Mouse (Mus musculus) kidney, embryonic 14.5 days (tissue): ENCODE measurements at regions not wholly inside any gene's neighbourhood (a gene's known extent, or its start where the extent isn't known, plus 50 kb on each side); places are given as distances from the start of the nearest gene placed in this dataset.

Source experiments
- ATAC-seq: fragments of 200-750 bp; cut with Nextera tagmentation; 2 replicates; pipeline ENCODE4 v1.8.0; 2017; ENCODE audit warnings: moderate number of reproducible peaks, mild to moderate bottlenecking, moderate TSS enrichment, moderate library complexity; ENCODE audit not compliant: low FRiP score, low TSS enrichment
- H3K27ac ChIP-seq: fragments of 300-500 bp; sonication (generic); 2 replicates; pipeline ENCODE4 v1.5.1; 2014; ENCODE audit warnings: low read depth, mild to moderate bottlenecking, low read length, moderate library complexity, mixed read lengths
- H3K27me3 ChIP-seq: fragments of 300-500 bp; sonication (generic); 2 replicates; pipeline ENCODE4 v1.6.1; 2014; ENCODE audit warnings: mild to moderate bottlenecking, low read length; ENCODE audit not compliant: control insufficient read depth, insufficient read depth
- H3K36me3 ChIP-seq: fragments of 300-500 bp; sonication (generic); 2 replicates; pipeline ENCODE4 v1.6.1; 2014; ENCODE audit warnings: low read length, mixed read lengths; ENCODE audit not compliant: control insufficient read depth, insufficient read depth
- H3K4me1 ChIP-seq: fragments of 300-500 bp; sonication (generic); 2 replicates; pipeline ENCODE4 v1.6.1; 2014; ENCODE audit warnings: low read length, mixed read lengths; ENCODE audit not compliant: control insufficient read depth, insufficient read depth
- H3K4me2 ChIP-seq: fragments of 300-500 bp; sonication (generic); replicated peaks from 2 replicates; pipeline ENCODE4 v1.6.1; 2014; ENCODE audit warnings: low read depth, mild to moderate bottlenecking, low read length
- H3K4me3 ChIP-seq: fragments of 300-500 bp; sonication (generic); 2 replicates; pipeline ENCODE4 v1.5.1; 2014; ENCODE audit warnings: mild to moderate bottlenecking, low read length
- H3K9ac ChIP-seq: fragments of 300-500 bp; sonication (generic); 2 replicates; pipeline ENCODE4 v1.6.1; 2014; ENCODE audit warnings: low read depth, mild to moderate bottlenecking, low read length, moderate library complexity
- H3K9me3 ChIP-seq: fragments of 300-500 bp; sonication (generic); 2 replicates; pipeline ENCODE4 v1.6.1; 2016; ENCODE audit warnings: low read length; ENCODE audit not compliant: control insufficient read depth
- WGBS: fragments of 180-500 bp; shearing (Covaris S2); extraction: QIAGEN DNeasy Blood & Tissue Kit; methylation state at CpG from one replicate; pipeline ENCODE4 v1.1.7; 2014; 5-methylcytosine and 5-hydroxymethylcytosine counted together

- H3K9ac ChIP-seq, result no peak overlapping the region
- no peak overlapping the region for H3K27ac ChIP-seq
- no peak overlapping the region for H3K4me3 ChIP-seq
- H3K9me3 ChIP-seq, result no peaks in the 10 kb centered on the region
- no peaks in the 10 kb centered on the region for H3K4me1 ChIP-seq
- H3K27me3 ChIP-seq, result no peaks in the 10 kb centered on the region
- H3K36me3 ChIP-seq, result no peaks in the 10 kb centered on the region
- ATAC-seq, result no peak
- WGBS, result 71% methylated on average over 1 of the region's 1 CpGs
- H3K4me2 ChIP-seq, result no peak overlapping the region
These were observed 76.7 kb upstream of the Try4 start for GRCm38 (mm10) chr6:41225382-41225781.

DNA sequence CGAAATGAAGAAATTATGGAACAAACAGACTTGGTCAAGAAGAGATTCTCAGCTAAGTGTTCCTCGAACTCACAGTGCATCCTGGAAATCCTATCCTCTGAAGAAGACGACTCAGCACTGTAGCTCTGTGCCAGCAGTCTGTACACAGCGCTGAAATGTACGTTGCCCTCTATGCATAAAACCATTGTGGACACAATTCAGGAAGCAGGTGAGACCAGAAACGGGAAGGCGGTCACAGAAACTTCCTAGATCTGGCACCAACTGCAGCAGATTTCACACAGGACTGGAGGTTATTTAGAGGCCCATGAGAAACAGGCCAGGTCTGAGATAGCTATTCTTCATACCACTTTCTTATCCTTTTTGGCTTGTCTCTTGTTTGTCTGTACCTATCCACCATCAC, 83.7 kb upstream of the Try4 start:
- Histone ChIP-seq H3K9me3 (no peaks in the 10 kb centered on the region), H3K9ac (no peak overlapping the region), H3K4me2 (no peak overlapping the region), H3K36me3 (no peaks in the 10 kb centered on the region), H3K27ac (no peak overlapping the region), H3K4me3 (no peak overlapping the region), H3K27me3 (no peaks in the 10 kb centered on the region), H3K4me1 (no peaks in the 10 kb centered on the region)
- ATAC-seq, result no peak
- whole genome bisulfite sequencing, result 87% methylated on average over 7 of the region's 7 CpGs

DNA sequence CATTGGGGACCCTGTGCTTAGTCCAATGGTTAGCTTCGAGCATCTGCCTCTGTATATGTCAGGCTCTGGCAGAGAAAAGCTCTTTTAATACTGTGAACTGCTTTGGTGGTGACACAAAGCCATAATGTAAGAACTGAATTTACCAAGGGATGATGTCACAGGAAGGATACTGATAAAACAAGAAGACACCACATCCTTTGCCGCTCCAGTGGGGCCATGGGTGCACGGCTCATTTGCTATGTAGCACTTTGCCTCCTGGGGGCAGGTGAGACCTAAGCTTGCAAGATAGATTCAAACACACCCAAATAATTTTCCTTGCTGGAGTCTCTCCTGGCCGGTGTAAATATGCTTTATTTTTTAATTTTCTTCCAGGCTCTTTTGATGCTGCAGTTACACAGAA, 86.2 kb upstream of the Try4 start:
- Histone ChIP-seq H3K27me3 (no peaks in the 10 kb centered on the region), H3K36me3 (no peaks in the 10 kb centered on the region), H3K4me1 (no peaks in the 10 kb centered on the region), H3K27ac (no peak overlapping the region), H3K4me3 (no peak overlapping the region), H3K9me3 (no peaks in the 10 kb centered on the region), H3K4me2 (no peak overlapping the region), H3K9ac (no peak overlapping the region)
- ATAC-seq, result no peak
- WGBS, result 84% methylated on average over 4 of the region's 4 CpGs

- no peaks in the 10 kb centered on the region for H3K27me3 ChIP-seq
- whole genome bisulfite sequencing, result 62% methylated on average over 4 of the region's 4 CpGs
- ATAC-seq, result no peak
These were observed 96.2 kb upstream of the Try4 start for GRCm38 (mm10) chr6:41205864-41206263.

GRCm38 (mm10) chr6:41202882-41203281, 99.2 kb upstream of the Try4 start:
- Histone ChIP-seq H3K4me2 (no peak overlapping the region), H3K9me3 (0 out of 2 replicates have a peak, but pooled peaks cover 5% of the 10 kb centered on the region), H3K4me3 (no peak overlapping the region), H3K27me3 (no peaks in the 10 kb centered on the region), H3K27ac (no peak overlapping the region), H3K4me1 (no peaks in the 10 kb centered on the region), H3K9ac (no peak overlapping the region), H3K36me3 (no peaks in the 10 kb centered on the region)
- ATAC-seq, result no peak
- 95% methylated on average over 1 of the region's 1 CpGs for WGBS

More at GRCm38 (mm10) chr6:41205864-41206263, 96.2 kb upstream of the Try4 start:
- H3K9me3 ChIP-seq, result 0 out of 2 replicates have a peak, but pooled peaks cover 5% of the 10 kb centered on the region
- H3K9ac ChIP-seq, result no peak overlapping the region
- H3K4me1 ChIP-seq, result no peaks in the 10 kb centered on the region
- no peak overlapping the region for H3K4me3 ChIP-seq
- no peaks in the 10 kb centered on the region for H3K36me3 ChIP-seq
- no peak overlapping the region for H3K4me2 ChIP-seq
- no peak overlapping the region for H3K27ac ChIP-seq

GRCm38 (mm10) chr6:41202302-41202701, 99.8 kb upstream of the Try4 start:
- ATAC-seq, result no peak
- WGBS, result 88% methylated on average over 2 of the region's 2 CpGs
- no peak overlapping the region for H3K27ac ChIP-seq
- H3K27me3 ChIP-seq, result no peaks in the 10 kb centered on the region
- 0 out of 2 replicates have a peak, but pooled peaks cover 5% of the 10 kb centered on the region for H3K9me3 ChIP-seq
- H3K4me2 ChIP-seq, result no peak overlapping the region
- no peak overlapping the region for H3K4me3 ChIP-seq
- no peaks in the 10 kb centered on the region for H3K36me3 ChIP-seq
- H3K9ac ChIP-seq, result no peak overlapping the region
- no peaks in the 10 kb centered on the region for H3K4me1 ChIP-seq

GRCm38 (mm10) chr6:41194464-41194863, 107.6 kb upstream of the Try4 start:
- Histone ChIP-seq H3K4me3 (no peak overlapping the region), H3K9me3 (no peaks in the 10 kb centered on the region), H3K27ac (no peak overlapping the region), H3K9ac (no peak overlapping the region), H3K4me2 (no peak overlapping the region), H3K36me3 (no peaks in the 10 kb centered on the region), H3K4me1 (no peaks in the 10 kb centered on the region), H3K27me3 (no peaks in the 10 kb centered on the region)
- 55% methylated on average over 1 of the region's 1 CpGs for WGBS
- ATAC-seq, result no peak

GRCm38 (mm10) chr6:41191734-41192326, 110.2 kb upstream of the Try4 start:
- H3K9me3 ChIP-seq, result no peaks in the 10 kb centered on the region
- H3K9ac ChIP-seq, result no peak overlapping the region
- H3K27me3 ChIP-seq, result no peaks in the 10 kb centered on the region
- H3K27ac ChIP-seq, result no peak overlapping the region
- WGBS, result 80% methylated on average over 1 of the region's 1 CpGs
- no peak overlapping the region for H3K4me3 ChIP-seq
- no peak for ATAC-seq
- H3K36me3 ChIP-seq, result no peaks in the 10 kb centered on the region
- H3K4me1 ChIP-seq, result no peaks in the 10 kb centered on the region
- no peak overlapping the region for H3K4me2 ChIP-seq

- Histone ChIP-seq H3K27me3 (no peaks in the 10 kb centered on the region), H3K4me3 (no peak overlapping the region), H3K9ac (no peak overlapping the region), H3K9me3 (no peaks in the 10 kb centered on the region), H3K27ac (no peak overlapping the region), H3K4me1 (no peaks in the 10 kb centered on the region), H3K36me3 (no peaks in the 10 kb centered on the region), H3K4me2 (no peak overlapping the region)
- no peak for ATAC-seq
- 67% methylated on average over 2 of the region's 2 CpGs for WGBS
These were observed 113.2 kb upstream of the Try4 start for GRCm38 (mm10) chr6:41188910-41189309.
